Mouse (Mus musculus) kidney, embryonic 14.5 days (tissue): Measurements from ENCODE around the gene Por. TPM values are rescaled to one million over a fixed set of nuclear protein-coding genes. Genes with fewer than 3 reads are reported as not detected.

ENCODE experiments used
- ATAC-seq: fragments of 200-750 bp; cut with Nextera tagmentation; 2 replicates; pipeline ENCODE4 v1.8.0; 2017; ENCODE audit warnings: moderate number of reproducible peaks, mild to moderate bottlenecking, moderate TSS enrichment, moderate library complexity; ENCODE audit not compliant: low FRiP score, low TSS enrichment
- H3K27ac ChIP-seq: fragments of 300-500 bp; sonication (generic); 2 replicates; pipeline ENCODE4 v1.5.1; 2014; ENCODE audit warnings: low read depth, mild to moderate bottlenecking, low read length, moderate library complexity, mixed read lengths
- H3K27me3 ChIP-seq: fragments of 300-500 bp; sonication (generic); 2 replicates; pipeline ENCODE4 v1.6.1; 2014; ENCODE audit warnings: mild to moderate bottlenecking, low read length; ENCODE audit not compliant: control insufficient read depth, insufficient read depth
- H3K36me3 ChIP-seq: fragments of 300-500 bp; sonication (generic); 2 replicates; pipeline ENCODE4 v1.6.1; 2014; ENCODE audit warnings: low read length, mixed read lengths; ENCODE audit not compliant: control insufficient read depth, insufficient read depth
- H3K4me1 ChIP-seq: fragments of 300-500 bp; sonication (generic); 2 replicates; pipeline ENCODE4 v1.6.1; 2014; ENCODE audit warnings: low read length, mixed read lengths; ENCODE audit not compliant: control insufficient read depth, insufficient read depth
- H3K4me2 ChIP-seq: fragments of 300-500 bp; sonication (generic); replicated peaks from 2 replicates; pipeline ENCODE4 v1.6.1; 2014; ENCODE audit warnings: low read depth, mild to moderate bottlenecking, low read length
- H3K4me3 ChIP-seq: fragments of 300-500 bp; sonication (generic); 2 replicates; pipeline ENCODE4 v1.5.1; 2014; ENCODE audit warnings: mild to moderate bottlenecking, low read length
- H3K9ac ChIP-seq: fragments of 300-500 bp; sonication (generic); 2 replicates; pipeline ENCODE4 v1.6.1; 2014; ENCODE audit warnings: low read depth, mild to moderate bottlenecking, low read length, moderate library complexity
- H3K9me3 ChIP-seq: fragments of 300-500 bp; sonication (generic); 2 replicates; pipeline ENCODE4 v1.6.1; 2016; ENCODE audit warnings: low read length; ENCODE audit not compliant: control insufficient read depth
- WGBS: fragments of 180-500 bp; shearing (Covaris S2); extraction: QIAGEN DNeasy Blood & Tissue Kit; methylation state at CpG from one replicate; pipeline ENCODE4 v1.1.7; 2014; 5-methylcytosine and 5-hydroxymethylcytosine counted together
- polyA plus RNA-seq: library from polyadenylated mRNA; unstranded; fragments of >200 nt; fragmentation: Nextera tagmentation; extraction: Ambion mirVana; gene quantifications from 2 replicates; pipeline ENCODE4 v1.2.1, GENCODE M21; 2014

Por gene
- polyA plus RNA-seq, 1 experiment from 2014 or later, result 64.2 TPM

GRCm38 (mm10) chr5:135639760-135640458, 29.9 kb upstream of the Por start:
- no peak overlapping the region for H3K4me2 ChIP-seq
- no peak overlapping the region for H3K4me3 ChIP-seq
- H3K27me3 ChIP-seq, result no peaks in the 10 kb centered on the region
- H3K27ac ChIP-seq, result no peak overlapping the region
- H3K4me1 ChIP-seq, result no peaks in the 10 kb centered on the region
- 78% methylated on average over 7 of the region's 7 CpGs for WGBS
- no peak overlapping the region for H3K9ac ChIP-seq
- H3K9me3 ChIP-seq, result no peaks in the 10 kb centered on the region
- no peak for ATAC-seq
- peaks cover 51% of the 10 kb centered on the region for H3K36me3 ChIP-seq

DNA sequence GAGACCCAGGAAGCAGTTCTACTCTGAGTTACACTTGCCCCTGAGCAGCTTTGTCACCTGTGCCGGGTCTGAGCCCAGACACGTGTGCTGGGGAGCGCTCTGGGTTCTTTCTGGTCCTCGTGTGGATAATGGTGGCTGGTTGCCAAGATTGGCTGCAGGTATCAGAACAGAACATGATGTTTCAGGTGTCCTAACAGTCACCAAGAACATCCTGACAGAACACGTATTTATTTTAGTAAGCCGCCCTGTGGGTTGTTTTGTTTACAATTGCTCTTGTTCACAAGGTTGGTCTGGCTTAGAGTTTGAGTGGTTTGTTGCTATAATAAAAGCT, 29.4 kb upstream of the Por start:
- Histone ChIP-seq H3K9me3 (no peaks in the 10 kb centered on the region), H3K27me3 (no peaks in the 10 kb centered on the region), H3K4me2 (no peak overlapping the region), H3K9ac (no peak overlapping the region), H3K4me1 (no peaks in the 10 kb centered on the region), H3K27ac (no peak overlapping the region), H3K36me3 (peaks cover 46% of the 10 kb centered on the region), H3K4me3 (no peak overlapping the region)
- ATAC-seq, result no peak
- 90% methylated on average over 6 of the region's 6 CpGs for WGBS

GRCm38 (mm10) chr5:135641028-135641427, 28.8 kb upstream of the Por start:
- H3K4me1 ChIP-seq, result no peaks in the 10 kb centered on the region
- peaks cover 41% of the 10 kb centered on the region for H3K36me3 ChIP-seq
- no peak overlapping the region for H3K9ac ChIP-seq
- H3K27me3 ChIP-seq, result no peaks in the 10 kb centered on the region
- no peak overlapping the region for H3K4me2 ChIP-seq
- no peaks in the 10 kb centered on the region for H3K9me3 ChIP-seq
- ATAC-seq, result no peak
- H3K4me3 ChIP-seq, result no peak overlapping the region
- 93% methylated on average over 1 of the region's 1 CpGs for WGBS
- H3K27ac ChIP-seq, result no peak overlapping the region

- Histone ChIP-seq H3K27me3 (no peaks in the 10 kb centered on the region), H3K9me3 (no peaks in the 10 kb centered on the region), H3K4me3 (no peak overlapping the region), H3K4me1 (no peaks in the 10 kb centered on the region), H3K27ac (no peak overlapping the region), H3K4me2 (no peak overlapping the region), H3K36me3 (peaks cover 23% of the 10 kb centered on the region), H3K9ac (no peak overlapping the region)
- no peak for ATAC-seq
- WGBS, result 85% methylated on average over 10 of the region's 10 CpGs
Observed at GRCm38 (mm10) chr5:135642686-135643551, 26.9 kb upstream of the Por start.

DNA sequence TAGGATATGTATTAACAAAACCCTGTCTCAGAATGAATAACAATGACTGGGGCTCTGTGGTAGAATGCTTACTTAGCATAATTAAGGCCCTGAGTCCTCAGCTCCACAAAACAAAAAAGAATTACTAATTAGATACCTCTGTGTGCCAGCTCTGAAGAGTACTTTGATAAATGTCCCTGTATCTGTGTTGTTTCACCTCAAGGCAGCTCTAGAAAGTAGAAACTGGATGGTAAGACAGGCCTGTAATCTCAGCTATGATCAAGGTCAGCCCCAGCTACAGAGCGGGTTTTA, 26.3 kb upstream of the Por start:
- no peak overlapping the region for H3K9ac ChIP-seq
- peaks cover 18% of the 10 kb centered on the region; the same call in 1 of the 2 replicates for H3K36me3 ChIP-seq
- H3K4me2 ChIP-seq, result no peak overlapping the region
- no peaks in the 10 kb centered on the region for H3K9me3 ChIP-seq
- H3K4me3 ChIP-seq, result no peak overlapping the region
- no peak for ATAC-seq
- 89% methylated on average over 1 of the region's 1 CpGs for WGBS
- no peaks in the 10 kb centered on the region for H3K27me3 ChIP-seq
- H3K4me1 ChIP-seq, result no peaks in the 10 kb centered on the region
- H3K27ac ChIP-seq, result no peak overlapping the region

DNA sequence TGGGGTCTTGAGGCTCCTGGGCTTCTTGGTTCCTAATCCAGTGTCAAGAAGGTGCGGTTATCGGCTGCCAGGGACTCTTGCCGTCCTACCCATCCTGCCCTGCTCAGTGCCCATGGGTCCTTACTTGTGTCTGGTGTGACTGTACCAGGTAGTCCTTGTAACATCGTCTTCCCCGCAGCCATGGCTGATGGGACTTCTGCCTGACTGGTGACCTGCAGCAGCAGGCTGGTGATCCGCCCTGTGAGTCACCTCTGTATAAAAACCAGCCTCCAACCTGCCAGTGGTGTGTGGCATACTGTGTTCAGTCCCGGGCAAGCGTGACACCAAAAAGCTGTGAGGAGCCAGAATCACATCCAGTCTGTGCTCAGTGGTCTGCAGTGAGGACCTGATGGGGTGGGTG, 26.0 kb upstream of the Por start:
- ATAC-seq, result no peak
- no peaks in the 10 kb centered on the region for H3K9me3 ChIP-seq
- WGBS, result 95% methylated on average over 8 of the region's 8 CpGs
- H3K27ac ChIP-seq, result no peak overlapping the region
- H3K4me2 ChIP-seq, result no peak overlapping the region
- no peaks in the 10 kb centered on the region for H3K4me1 ChIP-seq
- no peak overlapping the region for H3K9ac ChIP-seq
- H3K27me3 ChIP-seq, result no peaks in the 10 kb centered on the region
- H3K4me3 ChIP-seq, result no peak overlapping the region
- H3K36me3 ChIP-seq, result peaks cover 14% of the 10 kb centered on the region; the same call in 1 of the 2 replicates

DNA sequence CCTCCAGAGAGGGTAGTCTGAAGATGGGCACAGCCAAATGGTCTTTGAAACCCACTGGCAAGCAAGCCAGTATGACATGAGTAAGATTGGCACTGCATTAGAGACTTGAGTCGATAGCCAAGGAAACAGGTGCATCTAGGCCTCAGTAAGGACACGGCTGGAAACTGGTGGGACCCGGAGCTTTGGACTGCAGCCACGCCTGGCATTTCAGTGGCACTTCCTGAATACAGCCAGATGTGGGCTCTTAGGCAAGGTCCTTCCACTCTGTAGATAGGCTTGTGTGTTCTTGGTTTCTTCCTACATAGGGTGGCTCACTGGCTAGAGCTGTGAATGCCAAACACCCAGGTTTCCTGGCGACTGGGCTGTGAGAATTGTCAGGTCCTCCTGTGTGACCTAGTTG, 24.5 kb upstream of the Por start:
- H3K36me3 ChIP-seq, result peaks cover 5% of the 10 kb centered on the region; the same call in 1 of the 2 replicates
- H3K4me3 ChIP-seq, result no peak overlapping the region
- no peaks in the 10 kb centered on the region for H3K4me1 ChIP-seq
- no peak overlapping the region for H3K4me2 ChIP-seq
- WGBS, result 80% methylated on average over 5 of the region's 5 CpGs
- no peak overlapping the region for H3K27ac ChIP-seq
- no peaks in the 10 kb centered on the region for H3K9me3 ChIP-seq
- no peak for ATAC-seq
- no peaks in the 10 kb centered on the region for H3K27me3 ChIP-seq
- H3K9ac ChIP-seq, result no peak overlapping the region

DNA sequence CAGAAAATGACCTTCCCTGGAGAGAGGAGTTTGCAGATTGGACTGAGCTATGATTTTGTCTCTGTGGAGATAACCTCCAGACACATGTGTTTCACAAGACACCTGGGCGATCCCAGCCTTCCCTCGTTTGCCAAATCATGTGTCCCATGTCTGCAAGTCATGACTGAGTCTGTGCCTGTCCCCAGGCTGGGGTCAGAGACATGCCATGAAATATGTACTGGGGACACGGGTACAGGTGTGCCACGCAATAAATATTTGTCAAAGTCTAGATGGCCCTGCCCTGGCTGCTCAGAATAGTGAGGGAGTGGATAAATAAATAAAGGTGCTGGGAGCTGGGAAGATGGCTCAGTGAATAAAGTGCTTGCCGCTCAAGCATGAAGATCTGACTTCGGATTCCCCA, 23.8 kb upstream of the Por start:
- WGBS, result 56% methylated on average over 6 of the region's 6 CpGs
- Histone ChIP-seq H3K27ac (no peak overlapping the region), H3K4me2 (no peak overlapping the region), H3K36me3 (0 out of 2 replicates have a peak, but pooled peaks cover 2% of the 10 kb centered on the region), H3K9ac (no peak overlapping the region), H3K9me3 (no peaks in the 10 kb centered on the region), H3K27me3 (no peaks in the 10 kb centered on the region), H3K4me3 (no peak overlapping the region), H3K4me1 (no peaks in the 10 kb centered on the region)
- no peak for ATAC-seq
